Mouse (Mus musculus) midbrain, embryonic 10.5 days (tissue): ENCODE results near the gene Zfp174. TPM values are rescaled to one million over a fixed set of nuclear protein-coding genes. Genes with fewer than 3 reads are reported as not detected.
A peak's percentile ranks its signal among the peaks of the same experiment; 100 is the strongest.
"Not testable (repeated sequence)": the region's sequence is repeated elsewhere in the genome, so short reads cannot be mapped to it uniquely, and the experiment has no call there.

Experiments used
- DNase-seq: peaks from one replicate; pipeline ENCODE4 v3.0.0-alpha.2; 2017; ENCODE audit warnings: low spot score
- H3K27ac ChIP-seq: fragments of 300-500 bp; sonication (generic); replicated peaks from 2 replicates; pipeline ENCODE4 v1.5.1; 2016; ENCODE audit warnings: mild to moderate bottlenecking
- H3K27me3 ChIP-seq: fragments of 300-500 bp; sonication (generic); 2 replicates; pipeline ENCODE4 v1.6.1; 2016; ENCODE audit warnings: low read depth, mild to moderate bottlenecking; ENCODE audit not compliant: poor library complexity, severe bottlenecking
- H3K36me3 ChIP-seq: fragments of 300-500 bp; sonication (generic); 2 replicates; pipeline ENCODE4 v1.6.1; 2016; ENCODE audit warnings: mild to moderate bottlenecking, moderate library complexity
- H3K4me1 ChIP-seq: fragments of 300-500 bp; sonication (generic); 2 replicates; pipeline ENCODE4 v1.6.1; 2016
- H3K4me3 ChIP-seq: fragments of 300-500 bp; sonication (generic); 2 replicates; pipeline ENCODE4 v1.5.1; 2016; ENCODE audit warnings: mild to moderate bottlenecking, moderate library complexity
- H3K9me3 ChIP-seq: fragments of 300-500 bp; sonication (generic); replicated peaks from 2 replicates; pipeline ENCODE4 v1.6.1; 2016; ENCODE audit warnings: mild to moderate bottlenecking
- WGBS: fragments of 180-500 bp; shearing (Covaris S2); methylation state at CpG from one replicate; pipeline ENCODE4 v1.1.7; 2016; 5-methylcytosine and 5-hydroxymethylcytosine counted together
- polyA plus RNA-seq: library from polyadenylated mRNA; unstranded; fragments of >200 nt; fragmentation: Nextera tagmentation; extraction: Ambion mirVana; gene quantifications from 2 replicates; pipeline ENCODE4 v1.2.1, GENCODE M21; 2016

Gene Zfp174
- polyA plus RNA-seq, 1 experiment from 2014 or later: 1.00 TPM

DNA sequence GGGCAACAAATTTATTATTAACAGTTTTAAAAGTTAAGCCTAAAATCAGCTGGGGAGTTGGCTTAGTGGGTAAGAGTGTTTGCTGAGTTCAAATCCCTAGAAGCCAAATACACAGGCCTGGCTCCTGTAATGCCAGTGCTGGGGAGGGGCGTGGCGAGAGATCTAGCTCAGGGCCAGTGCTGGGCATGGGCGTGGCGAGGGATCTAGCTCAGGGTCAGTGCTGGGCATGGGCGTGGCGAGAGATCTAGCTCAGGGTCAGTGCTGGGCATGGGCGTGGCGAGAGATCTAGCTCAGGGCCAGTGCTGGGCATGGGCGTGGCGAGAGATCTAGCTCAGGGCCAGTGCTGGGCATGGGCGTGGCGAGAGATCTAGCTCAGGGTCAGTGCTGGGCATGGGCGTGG, 4.2 kb downstream of the Zfp174 start:
- not testable (repeated sequence) for DNase-seq, H3K27me3 ChIP-seq, H3K9me3 ChIP-seq, H3K27ac ChIP-seq, H3K36me3 ChIP-seq, H3K4me3 ChIP-seq
- H3K4me1 ChIP-seq: peaks cover 19% of the 10 kb centered on the region
- WGBS: 88% methylated on average over 13 of the region's 13 CpGs

DNA sequence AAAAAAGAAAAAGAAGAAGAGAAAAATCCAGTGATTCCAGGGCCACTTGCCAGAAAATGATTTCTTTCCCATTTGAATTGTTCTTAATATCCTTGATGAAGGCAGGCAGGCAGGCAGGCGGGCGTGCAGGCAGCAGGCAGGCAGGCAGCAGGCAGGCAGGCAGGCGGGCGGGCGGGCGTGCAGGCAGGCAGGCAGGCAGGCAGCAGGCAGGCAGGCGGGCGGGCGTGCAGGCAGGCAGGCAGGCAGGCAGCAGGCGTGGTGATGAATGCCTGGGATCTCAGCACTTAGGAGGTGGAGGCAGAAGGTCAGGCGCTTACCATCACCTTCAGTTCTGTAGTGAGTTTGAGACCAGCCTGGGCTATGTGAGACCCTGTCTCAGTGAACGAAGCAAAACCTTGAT, 5.5 kb downstream of the Zfp174 start:
- 28% methylated on average over 11 of the region's 12 CpGs for WGBS
- Histone ChIP-seq H3K4me1 (peaks cover 12% of the 10 kb centered on the region), H3K36me3 (no peaks in the 10 kb centered on the region), H3K27ac (no peak overlapping the region), H3K4me3 (no peak overlapping the region), H3K27me3 (no peaks in the 10 kb centered on the region), H3K9me3 (no peaks in the 10 kb centered on the region; the same call in 1 of the 2 replicates)
- peak; percentile 33 for DNase-seq

DNA sequence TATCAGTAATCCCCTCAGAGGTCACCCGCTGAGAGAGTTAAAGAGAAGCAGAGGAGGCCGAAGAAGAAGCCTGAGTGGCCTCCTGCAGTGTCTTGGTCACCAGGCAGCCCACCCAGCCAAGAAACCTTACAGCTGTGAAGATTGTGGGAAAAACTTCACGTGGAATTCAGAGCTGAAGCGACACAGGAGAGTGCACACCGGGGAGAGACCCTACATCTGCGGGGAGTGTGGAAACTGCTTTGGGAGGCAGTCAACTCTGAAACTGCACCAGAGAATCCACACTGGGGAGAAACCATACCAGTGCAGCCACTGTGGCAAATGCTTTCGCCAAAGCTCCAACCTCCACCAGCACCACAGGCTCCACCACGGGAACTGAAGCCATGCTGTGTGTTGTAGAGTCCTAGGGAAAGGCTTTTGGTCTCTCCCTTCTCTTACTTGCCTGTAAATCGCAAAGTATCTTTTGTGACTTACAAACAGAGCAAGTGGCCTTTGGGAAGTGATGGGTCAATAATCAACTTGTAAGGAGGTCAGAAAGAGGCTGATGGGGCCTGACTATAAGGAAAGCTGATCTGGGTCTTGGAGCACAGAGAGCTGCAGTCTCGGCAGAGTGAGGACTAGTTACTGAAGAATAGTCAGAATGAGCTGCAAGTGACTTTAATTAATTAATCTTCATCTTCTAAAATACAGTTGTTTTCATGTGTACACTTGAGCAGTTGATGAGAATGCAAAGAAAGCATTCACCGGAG, 7.5 kb downstream of the Zfp174 start:
- Histone ChIP-seq H3K36me3 (no peaks in the 10 kb centered on the region), H3K27me3 (no peaks in the 10 kb centered on the region), H3K27ac (no peak overlapping the region), H3K4me1 (peaks cover 6% of the 10 kb centered on the region; the same call in 1 of the 2 replicates), H3K4me3 (no peak overlapping the region), H3K9me3 (no peaks in the 10 kb centered on the region; the same call in 1 of the 2 replicates)
- no peak for DNase-seq
- 39% methylated on average over 11 of the region's 11 CpGs for WGBS

- H3K27ac ChIP-seq: no peak overlapping the region
- peaks cover 4% of the 10 kb centered on the region for H3K36me3 ChIP-seq
- no peaks in the 10 kb centered on the region; the same call in 1 of the 2 replicates for H3K9me3 ChIP-seq
- DNase-seq: no peak
- 92% methylated on average over 1 of the region's 1 CpGs for WGBS
- no peaks in the 10 kb centered on the region for H3K27me3 ChIP-seq
- H3K4me3 ChIP-seq: no peak overlapping the region
- peaks cover 6% of the 10 kb centered on the region; the same call in 1 of the 2 replicates for H3K4me1 ChIP-seq
Measured at GRCm38 (mm10) chr16:3855776-3856175, 8.7 kb downstream of the Zfp174 start.

- no peak overlapping the region for H3K4me3 ChIP-seq
- H3K36me3 ChIP-seq: peaks cover 31% of the 10 kb centered on the region
- no peak overlapping the region for H3K27ac ChIP-seq
- no peak for DNase-seq
- no peaks in the 10 kb centered on the region for H3K27me3 ChIP-seq
- peaks cover 5% of the 10 kb centered on the region; the same call in 1 of the 2 replicates for H3K4me1 ChIP-seq
- no peaks in the 10 kb centered on the region; the same call in 1 of the 2 replicates for H3K9me3 ChIP-seq
- 94% methylated on average over 4 of the region's 4 CpGs for WGBS
Measured at GRCm38 (mm10) chr16:3859254-3859653, 12.2 kb downstream of the Zfp174 start.

DNA sequence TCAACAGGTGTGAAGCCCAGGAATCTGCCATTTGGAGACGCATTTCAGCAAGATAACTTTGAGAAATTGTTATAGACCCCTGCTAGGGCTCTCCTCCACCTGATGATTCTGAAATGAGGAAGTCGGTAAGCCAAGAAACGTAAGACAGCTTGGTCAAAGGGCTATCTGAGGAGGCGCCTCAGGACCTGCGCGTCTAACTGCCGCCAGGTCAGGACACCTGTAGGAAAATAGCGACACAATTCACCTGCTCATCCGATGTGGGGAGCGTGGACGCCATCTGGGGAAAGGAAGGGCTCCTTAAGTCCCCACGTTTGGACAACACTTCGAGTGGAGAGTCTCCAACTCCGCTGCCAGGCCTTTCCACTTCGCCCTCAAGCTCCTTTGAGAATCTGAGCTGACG, 24.7 kb downstream of the Zfp174 start:
- H3K9me3 ChIP-seq: no peaks in the 10 kb centered on the region
- no peaks in the 10 kb centered on the region for H3K27me3 ChIP-seq
- DNase-seq: no peak
- H3K4me3 ChIP-seq: peak overlapping the region; percentile 73
- peaks cover 24% of the 10 kb centered on the region for H3K4me1 ChIP-seq
- 3% methylated on average over 16 of the region's 16 CpGs for WGBS
- H3K27ac ChIP-seq: peak overlapping the region; percentile 87
- peaks cover 28% of the 10 kb centered on the region for H3K36me3 ChIP-seq

DNA sequence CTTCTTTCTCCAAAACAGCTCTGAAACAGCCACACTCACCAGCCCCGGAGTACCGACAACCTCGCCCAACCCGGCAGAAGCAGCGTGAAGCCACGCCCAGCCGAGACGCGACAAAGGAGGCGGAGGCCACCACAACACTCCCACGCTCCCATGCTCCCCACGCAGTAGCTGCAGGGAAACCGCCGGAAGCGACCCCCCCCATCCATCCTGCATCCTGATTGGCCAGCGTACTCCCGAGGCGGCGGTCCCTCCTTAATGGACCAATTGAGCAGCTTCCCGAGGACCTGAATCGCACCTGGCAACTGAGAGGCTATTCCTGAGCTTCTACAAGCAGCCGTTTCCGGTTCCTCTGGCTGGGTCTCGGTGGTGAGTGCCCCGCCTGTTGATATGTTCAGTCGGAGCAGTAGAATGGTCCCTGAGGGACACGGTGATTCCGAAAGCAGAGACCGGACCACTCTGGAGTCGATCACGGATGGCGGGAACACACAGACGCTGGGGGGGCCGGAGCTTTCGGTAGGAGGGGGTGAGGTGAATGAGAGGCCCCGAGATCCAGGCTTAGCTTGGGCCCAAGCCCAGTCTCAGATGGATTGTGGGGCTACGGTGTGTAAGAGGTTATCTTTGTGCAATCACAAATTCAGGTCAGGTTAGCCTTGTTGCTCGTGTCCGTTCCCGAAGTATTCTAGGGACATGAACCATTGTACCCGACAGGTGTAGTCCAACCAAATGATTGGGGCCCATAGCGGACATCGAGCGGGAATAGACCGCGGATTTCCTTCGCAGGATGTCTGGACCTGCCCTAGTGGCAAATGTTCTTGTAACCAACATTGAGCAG, 25.4 kb downstream of the Zfp174 start, which contains the start of gene Naa60:
Gene Naa60 (plus strand): TSS at position 160 of the 832 bp plus-strand sequence.
- Histone ChIP-seq H3K4me1 (peaks cover 24% of the 10 kb centered on the region), H3K27me3 (no peaks in the 10 kb centered on the region), H3K27ac (peak within 1 kb of the TSS; percentile 87), H3K4me3 (peak within 1 kb of the TSS; percentile 73), H3K36me3 (peaks cover 26% of the 10 kb centered on the region), H3K9me3 (no peaks in the 10 kb centered on the region)
- 5% methylated on average over 47 of the region's 47 CpGs for WGBS
- DNase-seq: peak; percentile 92

- no peak overlapping the region for H3K27ac ChIP-seq
- no peak overlapping the region for H3K4me3 ChIP-seq
- no peaks in the 10 kb centered on the region for H3K27me3 ChIP-seq
- peaks cover 19% of the 10 kb centered on the region for H3K4me1 ChIP-seq
- H3K36me3 ChIP-seq: peaks cover 30% of the 10 kb centered on the region; the same call in 1 of the 2 replicates
- 94% methylated on average over 4 of the region's 4 CpGs for WGBS
- H3K9me3 ChIP-seq: no peaks in the 10 kb centered on the region
- DNase-seq: no peak
Measured at GRCm38 (mm10) chr16:3876346-3876745, 29.3 kb downstream of the Zfp174 start.

GRCm38 (mm10) chr16:3884201-3885064, 37.4 kb downstream of the Zfp174 start, which contains the start of the genes Zfp597 and Gm20695:
Gene Zfp597 (minus strand): TSS chr16:3884561.
Gene Gm20695 (plus strand): TSS chr16:3884648.
- peak; percentile 95 for DNase-seq
- H3K4me3 ChIP-seq: peak within 1 kb of the TSS; percentile 88
- peak within 1 kb of the TSS; percentile 93 for H3K27ac ChIP-seq
- H3K36me3 ChIP-seq: peaks cover 19% of the 10 kb centered on the region; the same call in 1 of the 2 replicates
- H3K27me3 ChIP-seq: no peaks in the 10 kb centered on the region
- H3K9me3 ChIP-seq: no peaks in the 10 kb centered on the region; the same call in 1 of the 2 replicates
- H3K4me1 ChIP-seq: peaks cover 14% of the 10 kb centered on the region
- WGBS: under 1% methylated on average over 88 of the region's 88 CpGs

DNA sequence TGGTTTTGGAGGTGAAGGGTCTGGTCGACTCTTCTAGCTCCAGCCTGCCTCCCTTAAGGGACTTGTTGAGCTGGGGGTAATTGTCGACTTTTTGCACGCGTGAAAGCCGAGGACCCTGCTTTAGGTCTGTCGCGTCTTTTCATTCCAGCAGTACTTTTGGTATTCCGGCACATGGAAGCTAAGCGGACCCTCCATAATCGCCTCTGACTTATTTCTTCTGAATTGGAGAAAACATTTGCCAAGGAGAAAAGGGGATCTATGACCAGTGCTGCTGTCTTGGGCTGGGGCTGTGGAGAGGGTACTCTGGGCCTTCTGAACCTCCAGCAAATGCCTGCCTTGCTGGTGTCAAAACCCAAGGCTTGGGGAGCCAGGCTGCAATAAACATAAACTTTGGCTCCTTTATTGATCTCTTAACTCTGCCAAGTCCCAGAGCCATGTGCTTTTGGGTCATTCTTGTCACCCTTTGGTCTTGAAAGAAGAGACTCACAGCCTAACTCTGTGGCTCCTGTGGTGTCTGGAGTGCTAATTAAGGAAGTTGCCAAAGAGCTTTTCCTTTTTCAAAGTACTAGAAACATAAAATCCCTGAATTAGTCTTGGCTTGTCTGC, 38.1 kb downstream of the Zfp174 start:
- Histone ChIP-seq H3K4me3 (peak overlapping the region; percentile 88), H3K4me1 (peaks cover 14% of the 10 kb centered on the region), H3K36me3 (0 out of 2 replicates have a peak, but pooled peaks cover 17% of the 10 kb centered on the region), H3K9me3 (no peaks in the 10 kb centered on the region; the same call in 1 of the 2 replicates), H3K27me3 (no peaks in the 10 kb centered on the region), H3K27ac (peak overlapping the region; percentile 93)
- WGBS: 5% methylated on average over 10 of the region's 10 CpGs
- no peak for DNase-seq

- H3K27ac ChIP-seq: no peak overlapping the region
- no peaks in the 10 kb centered on the region for H3K4me1 ChIP-seq
- DNase-seq: no peak
- peaks cover 21% of the 10 kb centered on the region for H3K36me3 ChIP-seq
- no peak overlapping the region for H3K4me3 ChIP-seq
- WGBS: 95% methylated on average over 14 of the region's 14 CpGs
- H3K27me3 ChIP-seq: no peaks in the 10 kb centered on the region
- H3K9me3 ChIP-seq: no peaks in the 10 kb centered on the region
Measured at GRCm38 (mm10) chr16:3891621-3892295, 44.7 kb downstream of the Zfp174 start.
